Mouse (Mus musculus): ENCODE results near the gene Fem1b. TPM values are rescaled to one million over a fixed set of nuclear protein-coding genes. Genes with fewer than 3 reads are reported as not detected.
"Not testable (repeated sequence)": the region's sequence is repeated elsewhere in the genome, so short reads cannot be mapped to it uniquely, and the experiment has no call there.

The Fem1b gene
- total RNA-seq (2021), result 100 to 1,000 TPM; 103 to 115 TPM

DNA sequence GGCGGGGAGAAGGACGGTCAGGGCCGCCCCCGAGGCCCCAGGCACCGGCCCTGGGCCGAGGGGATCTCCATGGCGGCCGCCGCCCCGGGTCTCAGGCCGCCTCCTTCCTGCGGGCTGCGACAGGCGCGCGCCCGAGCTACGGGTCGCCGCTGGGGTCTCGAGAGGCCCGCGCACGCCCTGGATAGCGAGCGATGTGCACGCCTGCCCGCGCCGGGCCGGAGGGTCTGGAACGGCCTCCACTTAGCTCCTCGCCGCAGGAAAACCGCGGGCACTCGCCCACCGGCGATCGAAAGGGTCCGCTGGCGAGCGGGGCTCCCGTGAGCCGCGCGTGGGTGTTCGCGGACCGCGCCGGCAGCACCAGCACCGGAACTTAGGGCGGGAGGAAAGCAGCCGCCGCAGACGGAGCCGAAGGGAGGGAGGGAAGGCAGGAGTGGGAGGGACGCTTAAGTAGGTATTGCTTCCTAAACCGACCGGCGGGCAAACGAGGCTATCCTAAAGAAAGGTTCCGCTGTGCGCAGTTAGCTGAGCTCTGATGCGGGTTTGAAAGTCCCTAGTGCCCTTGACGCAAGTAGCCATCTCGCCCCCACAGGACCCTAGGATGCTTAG, at the start of gene Fem1b:
Gene Fem1b, minus strand, starts transcription at position 419 of the 606 bp plus-strand sequence.
- DNase-seq (ENCODE audit: low spot score in 2 of 2), result peak; percentile 90 to 93
- intact Hi-C loops (cut with DNase I), result no loop called here

DNA sequence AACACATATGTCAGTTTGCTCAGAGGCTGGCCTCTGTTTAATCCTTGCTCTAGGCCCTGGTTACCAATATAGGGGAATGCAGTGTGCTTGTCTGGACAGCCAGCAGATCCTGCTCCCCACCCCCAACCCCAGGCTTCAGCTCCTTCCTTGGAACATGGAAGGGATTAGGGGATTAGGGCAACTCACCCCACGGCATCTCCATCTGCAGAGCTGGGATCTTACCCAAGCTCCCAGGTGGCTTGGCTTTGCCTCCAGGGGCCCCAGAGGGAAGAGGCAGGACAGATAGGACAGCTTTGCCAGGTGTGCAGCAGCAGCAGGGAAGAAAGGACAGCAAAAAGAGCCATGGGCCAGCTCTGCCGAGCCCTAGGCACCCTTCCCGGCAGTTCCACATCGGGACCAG, 49.1 kb upstream of the Fem1b start:
- no peak for DNase-seq (ENCODE audit: low spot score in 2 of 2)

DNA sequence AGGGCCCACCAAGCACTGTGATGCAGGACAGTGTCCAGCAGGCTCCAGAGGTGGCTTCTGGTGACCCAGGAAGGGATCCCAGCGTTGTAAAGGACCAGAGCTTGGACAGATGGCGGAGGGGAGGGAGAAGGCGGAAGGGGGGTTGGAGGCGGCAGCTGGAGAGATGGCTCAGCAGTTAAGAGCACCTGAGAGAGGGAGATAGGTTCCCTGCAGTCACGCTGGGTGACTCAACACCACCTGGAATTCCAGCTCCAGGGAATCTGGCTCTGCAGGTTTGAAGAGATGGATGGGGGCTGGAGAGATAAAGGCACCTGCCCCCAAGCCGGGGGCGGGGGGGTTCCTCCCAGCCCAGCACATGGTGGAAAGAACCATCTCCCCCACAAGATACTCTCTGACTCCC, 48.4 kb upstream of the Fem1b start:
- intact Hi-C loops (cut with DNase I); DNase-seq (ENCODE audit: low spot score in 2 of 2): not testable (repeated sequence)

More for the DNA sequence above, 49.1 kb upstream of the Fem1b start:
- intact Hi-C loops (cut with DNase I), result no loop called here

DNA sequence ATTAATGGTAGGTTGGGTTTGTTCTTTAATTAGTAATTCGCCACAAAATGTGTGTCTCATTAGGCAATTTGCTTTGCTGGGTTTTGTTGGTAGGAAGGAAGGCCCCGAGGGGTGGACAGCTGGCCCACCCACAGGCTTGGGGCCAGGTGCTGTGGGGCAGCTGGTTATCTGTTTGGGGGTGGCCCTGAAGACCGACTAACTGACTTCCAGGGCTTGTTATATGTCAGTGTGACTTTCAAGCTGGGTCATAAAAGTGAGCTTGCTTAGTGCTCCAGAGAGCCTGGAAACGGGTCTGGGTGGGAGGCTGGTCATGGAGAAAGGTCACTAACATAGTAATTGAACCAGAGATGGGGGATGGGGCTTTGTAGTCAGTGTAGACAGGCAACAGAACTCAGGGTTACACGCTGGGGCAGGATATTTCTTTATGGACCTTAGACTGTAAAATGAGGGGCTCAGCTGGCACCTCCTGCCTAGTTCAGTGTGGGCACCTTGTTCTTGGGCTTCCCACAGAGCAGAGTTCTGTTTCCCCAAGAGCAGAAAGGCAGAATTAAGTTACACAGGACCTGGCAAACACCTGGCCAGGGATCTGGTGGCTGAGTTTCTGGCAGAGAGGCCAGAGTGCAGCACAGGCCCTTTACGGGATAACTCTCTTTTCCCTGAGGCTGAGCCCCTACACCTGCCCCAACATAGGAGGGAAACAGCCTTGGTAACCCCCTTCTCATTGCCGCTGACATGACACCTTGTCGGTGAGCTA, 46.7 kb upstream of the Fem1b start:
- no peak for DNase-seq (ENCODE audit: low spot score in 2 of 2)
- intact Hi-C loops (cut with DNase I), result no loop called here

DNA sequence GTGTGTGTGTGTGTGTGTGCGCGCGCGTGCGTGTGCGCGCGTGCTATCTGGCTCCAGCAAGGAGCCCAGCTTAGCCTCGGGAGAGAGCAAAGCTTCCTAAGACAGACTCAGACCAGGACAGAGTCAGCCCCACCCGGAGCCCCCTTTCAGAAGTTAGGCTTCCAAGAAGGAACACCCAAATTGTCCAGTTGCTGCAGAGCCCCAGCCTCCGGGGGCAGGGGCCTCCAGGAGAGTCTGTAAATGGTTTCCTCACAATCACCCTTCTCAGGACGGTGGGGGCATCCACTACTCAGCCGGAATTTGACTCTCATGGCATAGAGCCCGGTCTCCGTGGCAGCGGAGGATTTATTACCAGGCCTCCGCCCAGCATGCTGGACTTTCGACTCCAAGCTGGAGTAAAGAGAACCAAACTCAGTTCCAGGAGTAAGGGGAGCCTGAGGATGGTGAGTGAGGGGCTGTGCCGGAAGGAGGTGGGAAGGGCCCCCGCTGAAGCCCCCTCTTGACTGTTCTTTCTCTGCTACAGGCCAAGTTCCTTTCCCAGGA, 46.1 kb upstream of the Fem1b start, which contains the start of gene Calml4:
Gene Calml4, plus strand, starts transcription at position 362 of the 543 bp plus-strand sequence.
- DNase-seq (ENCODE audit: low spot score in 2 of 2), result no peak
- intact Hi-C loops (cut with DNase I), result no loop called here

DNA sequence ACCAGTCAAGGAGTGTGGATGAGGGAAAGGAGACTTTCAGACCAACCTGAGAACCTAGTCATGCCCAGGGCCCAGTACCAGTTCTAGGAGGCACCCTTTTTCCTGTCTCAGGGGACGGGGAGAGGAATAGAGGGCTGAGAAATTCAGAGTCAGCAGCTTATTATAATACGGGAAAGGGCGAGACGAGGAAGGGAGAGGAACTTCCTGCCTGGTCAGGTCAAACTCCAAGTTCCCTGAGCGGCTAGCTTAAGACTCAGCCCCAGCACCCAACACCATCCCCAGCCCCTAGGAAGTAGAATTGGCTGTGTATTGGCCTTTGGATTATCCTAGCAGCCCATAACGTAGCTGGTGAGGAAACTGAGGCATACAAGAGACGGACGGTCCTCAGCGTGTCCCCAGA, 45.5 kb upstream of the Fem1b start:
- DNase-seq (ENCODE audit: low spot score in 2 of 2), result no peak
- intact Hi-C loops (cut with DNase I), result no loop called here

DNA sequence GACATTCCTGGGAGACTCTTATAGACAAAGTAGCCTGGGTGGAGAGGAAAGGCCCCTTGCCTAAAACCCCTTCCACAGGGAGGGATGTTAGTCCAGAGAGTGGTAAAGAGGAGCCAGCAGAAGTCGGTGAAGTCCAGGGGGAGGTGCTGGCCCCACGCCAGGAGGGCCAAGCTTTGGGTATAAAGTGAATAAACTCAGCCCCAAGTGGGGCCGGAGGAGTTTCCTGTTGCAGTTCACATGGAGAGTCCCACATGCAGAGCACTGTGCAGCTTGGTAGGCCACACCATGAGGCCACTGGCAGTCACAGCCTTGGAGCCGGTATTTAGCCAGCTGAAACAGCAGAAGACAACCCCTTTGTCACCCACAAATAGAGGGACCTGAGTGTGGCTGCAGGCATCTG, 42.7 kb upstream of the Fem1b start:
- DNase-seq (ENCODE audit: low spot score in 2 of 2), result no peak
- intact Hi-C loops (cut with DNase I), result no loop called here

DNA sequence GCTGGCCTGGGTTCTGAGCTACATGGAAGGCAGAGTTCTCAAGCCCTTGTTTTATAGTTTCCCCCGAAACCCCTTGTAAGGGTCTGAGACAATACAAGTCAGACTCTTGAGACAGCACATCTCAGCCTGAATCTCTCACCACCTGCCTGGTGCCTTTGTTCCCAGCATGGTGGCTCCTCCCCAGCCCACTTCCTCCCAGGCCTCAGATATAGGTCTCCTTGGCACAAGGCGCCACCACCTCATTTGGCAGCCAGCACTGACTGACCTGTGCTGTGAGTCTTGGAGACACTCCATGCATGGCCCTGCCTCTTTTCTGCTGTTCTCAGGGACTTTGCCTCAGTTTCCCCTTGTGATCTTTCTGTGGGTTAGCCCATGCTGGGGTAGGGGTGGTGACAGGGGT, 39.8 kb upstream of the Fem1b start:
- DNase-seq (ENCODE audit: low spot score in 2 of 2), result no peak
- intact Hi-C loops (cut with DNase I), result no loop called here

DNA sequence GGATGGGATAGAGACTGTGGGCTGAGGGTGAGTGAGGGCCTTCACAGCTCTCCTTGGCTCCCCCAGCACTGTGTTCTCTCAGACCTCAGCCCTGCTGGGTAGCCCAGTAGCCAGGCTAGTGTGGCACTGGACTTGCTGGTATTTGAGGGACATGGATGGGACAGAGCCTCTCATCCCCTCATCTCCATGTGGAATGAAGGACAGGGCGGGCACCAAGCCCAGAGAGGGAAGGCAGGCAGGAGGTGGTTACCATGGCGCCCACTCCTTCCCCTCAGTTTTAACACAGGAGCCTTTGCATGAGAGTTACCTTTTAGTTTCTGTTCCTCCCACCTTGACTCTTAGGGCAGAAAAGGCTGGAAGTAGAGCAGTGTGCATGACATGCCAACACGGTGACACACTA, 36.9 kb upstream of the Fem1b start:
- DNase-seq (ENCODE audit: low spot score in 2 of 2), result no peak
- intact Hi-C loops (cut with DNase I), result no loop called here

DNA sequence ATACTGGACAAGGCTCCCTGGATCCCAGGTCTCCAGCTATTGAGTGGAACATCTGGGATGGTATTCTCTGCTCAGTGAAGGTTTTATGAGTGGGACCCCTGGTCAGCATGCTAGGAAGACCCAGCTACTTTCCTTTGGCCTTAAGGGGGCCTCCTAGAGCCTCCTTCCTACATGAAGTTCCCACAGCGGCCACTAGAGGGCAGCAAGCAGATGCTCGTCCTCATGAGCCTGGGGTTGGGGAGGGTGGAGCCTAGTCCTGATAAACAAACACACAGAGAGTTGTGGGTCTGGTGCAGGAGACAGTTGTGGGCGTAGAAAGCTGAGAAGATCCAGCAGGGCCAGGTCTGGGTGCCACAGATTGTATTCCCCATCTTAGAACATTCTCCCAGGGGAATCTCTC, 36.0 kb upstream of the Fem1b start:
- intact Hi-C loops (cut with DNase I), result loop anchor here (1.0 to 2.0 kb wide), 2 partner anchors 131 to 277 kb away; no protein-coding TSS in a partner anchor
- DNase-seq (ENCODE audit: low spot score in 2 of 2), result peak; percentile 84

DNA sequence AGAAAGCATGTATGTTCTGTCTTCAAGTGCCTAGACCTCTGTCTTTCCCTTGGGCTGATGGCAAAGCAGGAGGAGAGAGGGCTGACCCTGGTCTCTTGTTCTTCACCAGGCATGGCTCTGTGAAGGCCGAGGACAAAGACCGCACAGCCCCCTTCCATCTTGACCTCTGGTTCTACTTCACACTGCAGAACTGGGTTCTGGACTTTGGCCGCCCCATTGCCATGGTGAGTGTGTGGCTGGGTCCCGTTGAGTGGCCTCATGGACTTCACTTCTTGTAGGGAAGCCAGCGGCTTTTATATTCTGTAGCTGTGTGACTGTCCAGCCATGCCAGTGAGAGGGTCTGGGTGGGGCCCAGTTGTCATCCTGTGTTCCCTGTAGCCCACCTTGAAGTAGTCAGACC, 32.7 kb upstream of the Fem1b start:
- no peak for DNase-seq (ENCODE audit: low spot score in 2 of 2)
- intact Hi-C loops (cut with DNase I), result no loop called here

DNA sequence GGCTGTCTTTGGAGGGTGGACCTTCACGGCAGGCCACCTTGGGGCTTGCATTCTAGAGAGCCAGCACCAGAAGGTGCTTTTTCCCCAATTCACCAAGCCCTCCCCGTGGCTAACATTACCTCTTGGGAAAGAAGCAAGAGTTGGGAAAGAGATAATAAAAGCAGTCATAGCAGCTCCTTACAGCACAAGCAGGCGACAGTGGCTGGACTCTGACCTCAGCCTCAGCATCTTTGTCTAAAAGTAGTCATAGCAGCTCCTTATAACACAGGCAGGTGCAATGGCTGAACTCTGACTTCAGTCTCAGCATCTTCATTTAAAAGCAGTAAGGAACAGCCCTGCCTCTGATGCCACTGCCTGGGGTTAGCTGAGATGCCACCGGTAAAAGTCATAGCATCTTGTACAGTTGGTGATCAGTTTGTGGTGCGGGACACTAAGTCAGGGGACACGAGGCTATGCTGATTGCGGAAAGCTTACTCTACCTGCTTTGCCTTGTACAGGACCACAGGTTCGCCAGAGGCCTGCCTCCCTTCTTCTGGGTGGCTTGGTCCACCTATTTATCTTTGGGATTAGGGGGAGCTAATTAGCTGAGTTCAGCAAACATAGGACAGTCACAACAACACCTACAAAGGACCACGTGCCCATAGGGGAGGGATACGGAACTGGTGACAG, 31.8 kb upstream of the Fem1b start:
- intact Hi-C loops (cut with DNase I), result no loop called here
- no peak for DNase-seq (ENCODE audit: low spot score in 2 of 2)

DNA sequence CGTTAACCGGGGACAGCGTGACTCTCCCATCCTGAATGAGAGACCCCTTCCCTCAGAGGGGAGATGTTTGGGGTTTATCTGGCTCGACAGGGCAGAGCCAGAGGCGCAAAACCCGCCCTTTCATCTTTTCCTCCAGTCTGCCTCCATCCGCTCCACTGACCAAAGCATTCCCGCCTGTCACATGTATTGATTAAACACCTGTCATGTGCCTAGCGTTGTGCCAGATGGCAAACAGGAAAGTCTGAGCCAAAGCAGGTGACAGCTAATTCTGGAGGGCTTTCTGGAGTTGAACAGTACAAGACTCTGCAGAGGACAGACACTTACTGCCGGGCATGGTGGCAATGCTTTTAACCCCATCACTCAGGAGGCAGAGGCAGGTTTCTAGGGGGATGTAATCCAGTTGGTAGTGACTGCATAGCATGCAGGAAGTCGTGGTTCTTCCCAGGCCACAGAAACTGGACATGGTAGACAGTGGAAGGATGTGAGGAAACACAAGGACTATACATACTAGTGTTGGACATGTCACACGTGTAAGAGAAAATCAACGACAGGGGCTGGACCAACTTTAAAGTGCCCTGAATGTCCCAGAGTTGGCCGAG, 27.5 kb upstream of the Fem1b start:
- intact Hi-C loops (cut with DNase I), result no loop called here
- no peak for DNase-seq (ENCODE audit: low spot score in 2 of 2)

DNA sequence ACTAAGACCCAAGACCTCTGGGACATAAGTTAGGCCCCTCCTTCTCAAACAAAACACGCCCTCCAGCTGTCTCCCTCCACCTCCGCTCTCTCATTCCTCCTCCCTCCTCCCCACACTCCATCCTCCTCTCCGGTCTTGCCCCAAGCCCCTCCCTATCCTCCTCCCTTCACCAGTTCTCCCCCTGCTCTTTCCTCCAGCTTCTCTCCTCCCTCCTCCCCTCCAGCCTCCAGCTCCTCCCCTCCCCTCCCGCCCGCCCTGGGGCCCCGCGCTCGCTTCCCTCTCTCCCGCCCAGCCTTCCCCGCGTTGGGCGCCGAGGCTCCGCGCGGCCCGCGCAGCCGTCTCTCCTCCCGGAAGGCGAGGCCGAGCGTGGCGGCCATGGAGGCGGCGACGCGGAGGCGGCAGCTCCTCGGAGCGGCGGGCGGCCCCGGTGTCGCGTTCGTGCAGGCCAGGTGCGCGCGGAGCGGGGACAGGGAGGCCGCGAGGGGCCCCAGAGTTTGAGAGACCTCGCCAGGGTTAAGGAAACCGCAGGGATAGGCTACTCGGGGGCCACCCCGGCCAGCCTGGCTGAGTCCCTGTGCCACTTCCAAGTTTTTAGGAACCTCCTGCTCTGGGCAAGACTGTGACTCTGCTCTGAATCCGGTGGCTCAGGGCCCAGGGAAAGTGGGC, 26.9 kb upstream of the Fem1b start, which contains the start of gene Cln6:
Gene Cln6, plus strand, starts transcription at position 280 of the 666 bp plus-strand sequence.
- DNase-seq (ENCODE audit: low spot score in 2 of 2), result peak; percentile 68 to 70

DNA sequence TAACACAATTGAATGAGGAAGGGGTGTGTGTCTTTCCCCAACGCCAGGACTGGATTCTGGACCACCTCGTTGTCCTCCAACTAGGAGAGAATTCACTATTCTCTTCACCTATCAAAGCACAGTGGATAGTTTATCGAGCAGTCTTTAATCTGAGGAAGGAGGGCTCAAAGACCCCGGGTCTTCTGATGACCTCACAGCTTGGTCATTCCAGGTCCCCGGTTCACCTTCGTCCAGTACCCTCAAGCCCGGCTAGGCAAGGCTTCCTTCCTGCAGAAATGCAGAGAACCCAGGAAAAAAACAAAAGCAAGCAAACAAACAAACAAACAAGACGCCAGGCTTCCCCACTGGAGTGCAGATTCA, 26.4 kb upstream of the Fem1b start:
- DNase-seq (ENCODE audit: low spot score in 2 of 2), result no peak
- intact Hi-C loops (cut with DNase I), result no loop called here

More for the DNA sequence above, 26.9 kb upstream of the Fem1b start, which contains the start of gene Cln6:
- intact Hi-C loops (cut with DNase I), result no loop called here

DNA sequence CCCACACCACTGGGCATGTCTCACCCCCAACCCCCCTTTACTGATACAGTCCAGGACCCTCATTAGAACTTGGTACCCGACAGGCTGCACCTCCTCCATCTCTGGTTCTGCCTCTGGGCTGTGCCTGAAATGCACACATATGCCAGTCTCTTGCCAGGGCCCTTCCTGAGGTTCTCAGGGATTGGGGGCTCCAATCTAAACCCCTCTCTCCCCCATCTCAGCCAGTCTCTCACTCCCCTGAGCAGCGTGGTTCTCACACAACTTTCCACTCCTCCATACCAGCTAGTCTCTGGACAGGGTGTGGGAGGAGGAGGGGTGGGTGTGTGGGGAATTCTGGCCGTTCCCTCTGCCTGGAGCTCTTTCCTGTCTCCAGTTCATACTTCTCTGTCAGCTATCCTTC, 25.9 kb upstream of the Fem1b start:
- intact Hi-C loops (cut with DNase I), result no loop called here
- DNase-seq (ENCODE audit: low spot score in 2 of 2), result no peak

DNA sequence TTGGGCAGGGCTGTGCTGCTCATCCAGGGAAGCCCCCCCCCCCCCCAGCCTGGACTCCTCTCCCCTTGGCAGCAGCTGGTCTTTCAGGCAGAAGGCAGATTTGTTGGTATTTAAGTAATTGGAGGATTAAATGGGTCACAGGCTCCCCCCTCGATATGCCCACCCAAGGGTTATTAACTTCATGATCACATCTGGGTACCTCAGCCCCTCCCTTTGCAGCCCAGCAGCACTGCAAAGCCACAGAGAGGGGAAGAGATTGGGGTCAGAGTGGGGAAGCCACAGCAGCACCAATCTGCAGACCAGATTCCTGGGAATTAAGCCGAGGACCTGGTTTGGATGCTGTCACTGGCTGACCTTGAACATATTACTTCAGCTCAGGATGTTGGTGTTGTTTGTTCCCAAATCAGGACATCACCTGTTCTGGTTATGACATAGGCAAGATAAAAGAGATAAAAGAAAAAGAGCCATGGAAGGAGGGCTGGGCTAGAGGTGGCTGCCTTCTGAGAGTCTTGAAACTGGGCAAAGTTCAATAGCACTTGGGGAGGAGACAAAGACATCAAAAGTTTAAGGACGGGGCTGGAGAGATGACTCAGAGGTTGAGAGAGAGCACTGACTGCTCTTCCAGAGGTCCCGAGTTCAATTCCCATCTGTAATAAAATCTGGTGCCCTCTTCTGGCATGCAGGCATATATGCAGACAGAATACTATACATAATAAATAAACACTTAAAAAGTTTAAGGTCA, 24.1 kb upstream of the Fem1b start:
- no peak for DNase-seq (ENCODE audit: low spot score in 2 of 2)
- intact Hi-C loops (cut with DNase I), result no loop called here

DNA sequence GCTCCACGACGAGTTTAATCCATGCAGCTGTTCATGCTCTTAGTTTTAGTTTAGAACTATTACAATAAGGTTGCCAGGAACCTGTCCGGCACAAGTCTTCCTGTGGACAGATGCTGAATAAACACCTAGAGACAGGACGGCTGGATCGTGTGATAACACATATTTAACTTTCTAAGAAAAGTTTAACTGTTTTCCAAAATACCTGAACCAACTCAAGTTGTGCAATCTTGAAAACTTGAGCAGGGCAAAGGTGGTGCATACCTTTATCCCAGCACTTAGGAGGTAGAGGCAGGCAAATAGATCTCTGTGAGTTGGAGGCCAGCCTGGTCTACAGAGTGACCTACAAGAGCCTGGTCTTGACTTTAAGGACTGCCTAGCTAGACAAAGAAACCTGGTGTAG, 23.2 kb upstream of the Fem1b start:
- intact Hi-C loops (cut with DNase I), result no loop called here
- DNase-seq (ENCODE audit: low spot score in 2 of 2), result no peak

DNA sequence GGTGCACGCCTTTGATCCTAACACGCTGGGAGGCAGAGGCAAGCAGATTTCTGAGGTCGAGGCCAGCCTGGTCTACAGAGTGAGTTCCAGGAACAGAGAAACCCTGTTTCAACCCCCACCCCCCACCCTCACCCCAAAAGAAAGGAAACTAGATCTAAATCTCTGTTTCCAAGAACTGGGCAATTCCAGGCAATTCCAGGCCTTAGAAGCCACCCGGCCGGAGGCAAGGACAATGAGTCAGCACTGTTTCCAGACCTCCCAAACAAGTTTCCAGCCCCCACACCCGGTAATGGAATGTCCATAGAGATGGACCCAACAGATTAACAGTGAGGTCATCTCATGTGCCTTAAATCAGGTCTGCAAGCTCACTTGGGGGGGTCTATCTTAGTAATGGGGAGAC, 18.1 kb upstream of the Fem1b start:
- intact Hi-C loops (cut with DNase I), result loop anchor here (2.0 kb wide), 1 partner anchor 47 kb away; no protein-coding TSS in a partner anchor
- DNase-seq (ENCODE audit: low spot score in 2 of 2), result no peak
